Mouse (Mus musculus): ENCODE results near the gene Krt80.

Gene Krt80

DNA sequence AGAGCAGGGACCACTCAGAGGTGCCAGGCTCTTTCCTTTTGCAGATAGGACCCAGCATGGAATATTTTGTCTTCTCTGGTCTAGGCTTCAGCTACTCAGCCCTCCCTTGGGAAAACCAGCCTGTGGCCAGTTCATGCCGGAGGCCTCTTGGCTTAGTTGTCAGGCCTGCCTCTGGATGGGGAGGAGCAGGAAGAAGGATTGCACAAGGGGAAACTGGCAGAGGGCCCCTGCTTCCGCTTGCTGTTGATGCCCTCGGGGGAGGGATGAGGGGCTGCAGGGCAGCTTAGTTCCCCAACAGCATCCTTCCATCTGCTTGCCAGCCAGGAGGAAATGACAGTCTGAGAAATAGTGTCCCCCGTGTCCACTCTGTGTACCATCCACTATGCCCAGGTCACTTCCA is 4.9 kb upstream of the Krt80 start:
- no peak for DNase-seq (ENCODE audit: low read depth, low spot score)

DNA sequence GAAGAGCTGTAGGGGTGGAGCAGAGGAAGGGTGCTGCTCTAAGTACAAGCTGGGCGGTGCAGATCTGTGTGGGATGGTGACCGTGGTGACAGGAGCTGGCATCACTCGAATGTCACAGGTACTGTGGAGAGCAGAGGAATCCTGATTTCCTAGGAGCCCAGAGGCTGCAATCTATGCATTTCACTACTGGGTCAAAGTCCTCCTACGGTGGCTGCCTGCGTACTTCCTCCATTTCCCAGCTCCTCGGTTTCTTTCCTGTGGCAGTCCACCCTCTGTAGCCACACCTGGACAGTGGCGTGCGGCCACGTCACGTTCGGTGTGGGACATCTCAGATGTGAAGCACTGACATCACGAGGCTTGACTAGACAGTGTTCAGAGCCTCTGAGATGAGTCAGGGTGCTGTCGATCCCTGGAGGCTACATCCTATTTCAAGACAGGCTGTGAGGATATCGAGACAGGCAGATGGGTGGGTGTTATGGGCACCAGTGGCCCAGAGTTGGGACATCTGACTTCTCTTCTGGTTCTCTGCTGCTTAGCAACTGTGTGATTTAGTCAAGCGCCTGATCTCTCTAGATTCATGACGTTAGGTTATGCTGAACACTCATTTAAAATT is 3.4 kb upstream of the Krt80 start:
- no peak for DNase-seq (ENCODE audit: low read depth, low spot score)

DNA sequence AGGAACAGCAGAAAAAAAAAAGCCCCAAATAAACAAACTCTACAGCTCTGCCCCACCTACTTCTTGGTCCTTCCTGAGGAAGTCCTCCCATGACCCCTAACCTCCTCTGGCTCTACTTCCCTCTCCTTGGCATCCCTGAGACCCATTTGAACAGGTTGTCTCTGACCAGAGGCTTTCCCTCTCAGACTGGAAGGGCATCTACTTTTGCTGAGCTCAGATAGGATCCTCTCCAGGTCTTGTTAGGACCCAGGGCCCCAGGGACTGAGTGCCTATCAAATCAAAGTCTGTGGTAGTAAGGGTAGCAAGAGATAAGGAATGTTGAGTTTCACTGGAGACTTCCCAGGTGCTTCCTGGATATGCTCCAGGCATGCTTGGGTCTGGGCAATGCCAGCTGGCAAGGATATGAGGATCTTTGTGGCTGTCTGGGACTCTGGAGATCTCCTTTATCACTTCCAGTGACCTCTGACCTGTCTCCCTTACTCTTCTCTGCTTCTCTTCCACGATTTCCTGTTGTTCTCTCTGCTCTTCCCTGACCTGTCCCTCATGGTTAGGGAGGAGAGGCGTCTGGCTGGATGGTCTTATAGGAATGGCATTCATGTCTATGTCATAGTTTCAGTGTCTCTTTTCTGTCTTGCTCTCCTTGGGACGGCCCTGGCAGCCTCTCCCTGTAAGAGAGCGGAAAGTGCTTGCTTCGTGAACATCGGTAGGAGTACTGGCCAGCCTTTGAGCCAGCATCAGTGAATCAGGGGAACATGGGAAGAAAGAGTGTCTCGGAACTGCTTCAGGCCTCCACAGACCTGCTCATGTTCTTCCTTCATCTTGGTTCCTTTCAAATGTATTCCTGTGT is 2.4 kb upstream of the Krt80 start:
- no peak for DNase-seq (ENCODE audit: low read depth, low spot score)

DNA sequence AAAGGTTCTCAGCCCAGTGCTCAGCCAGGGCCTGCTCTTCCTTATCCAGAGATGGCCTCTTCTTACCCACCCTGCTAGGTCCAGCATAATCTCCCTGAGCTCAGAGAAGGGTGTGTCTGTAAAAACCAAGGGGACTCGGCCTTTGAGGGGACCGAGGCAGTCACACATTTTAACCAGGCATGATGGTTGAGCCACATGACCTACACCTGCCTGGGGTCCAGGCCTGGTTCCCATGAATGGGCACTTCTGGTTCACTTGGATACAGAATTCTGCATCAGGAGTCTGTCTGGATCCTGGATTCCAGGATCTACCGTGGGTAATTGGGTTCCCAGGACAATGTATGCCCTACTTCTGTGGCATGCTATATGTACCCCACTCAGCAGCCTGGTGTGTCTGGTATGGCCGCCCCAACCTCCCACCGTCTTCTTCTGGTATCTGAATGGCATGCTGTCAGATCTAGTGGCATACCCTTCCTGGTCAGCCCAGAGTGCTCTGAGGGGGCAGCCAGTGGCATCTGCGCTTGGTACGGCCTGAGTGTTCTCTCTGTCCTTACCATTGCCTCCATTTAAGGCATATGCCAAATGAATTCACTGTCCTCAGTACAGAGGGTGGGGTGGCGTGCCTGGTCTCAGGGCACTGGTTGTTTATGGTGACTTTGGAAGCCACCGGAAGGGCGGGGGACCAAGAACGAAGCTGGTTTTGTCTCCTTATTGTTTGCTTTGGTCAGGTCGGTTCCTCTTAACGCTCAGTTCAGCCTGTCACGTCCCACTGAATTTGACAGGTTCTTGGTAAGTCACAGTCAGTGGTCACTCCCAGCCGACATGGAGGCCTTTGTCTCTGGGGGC is 1.4 kb upstream of the Krt80 start:
- DNase-seq (ENCODE audit: low read depth, low spot score): peak; percentile 50

DNA sequence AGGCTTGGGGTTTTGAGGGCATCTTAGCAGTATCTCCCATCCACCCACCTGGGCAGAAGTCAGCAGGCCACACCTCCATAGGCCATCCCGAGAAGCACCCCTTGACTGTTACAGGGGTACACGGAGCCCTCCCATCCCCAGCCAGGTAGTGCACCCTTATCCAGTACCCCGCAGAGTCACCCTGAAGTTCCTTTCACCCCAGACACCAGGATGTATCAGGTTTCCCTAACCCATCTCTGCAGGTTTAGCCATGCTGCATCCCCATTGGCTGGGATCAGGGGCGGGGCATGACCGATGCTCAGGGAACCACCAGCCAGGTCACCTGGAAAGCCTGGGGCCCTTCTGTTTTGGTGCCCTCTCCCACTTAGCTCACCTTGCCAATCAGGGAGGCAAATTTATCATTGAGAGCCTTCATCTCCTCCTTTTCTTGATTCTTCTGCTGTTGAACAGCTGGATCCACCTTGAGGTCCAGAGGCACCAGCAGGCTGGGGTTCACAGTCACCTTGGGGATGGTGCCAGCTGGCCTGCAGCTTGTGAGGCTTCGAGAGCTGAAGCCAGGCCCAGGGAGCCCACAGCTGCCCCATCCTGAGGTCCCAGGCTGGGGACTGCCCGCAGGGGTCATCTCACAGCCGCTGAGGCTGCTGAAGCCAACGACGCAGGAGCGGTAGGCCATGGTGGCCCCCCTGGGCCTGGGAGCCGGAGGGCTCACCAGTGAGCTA is 421 bp downstream of the Krt80 start:
- DNase-seq (ENCODE audit: low read depth, low spot score): no peak

DNA sequence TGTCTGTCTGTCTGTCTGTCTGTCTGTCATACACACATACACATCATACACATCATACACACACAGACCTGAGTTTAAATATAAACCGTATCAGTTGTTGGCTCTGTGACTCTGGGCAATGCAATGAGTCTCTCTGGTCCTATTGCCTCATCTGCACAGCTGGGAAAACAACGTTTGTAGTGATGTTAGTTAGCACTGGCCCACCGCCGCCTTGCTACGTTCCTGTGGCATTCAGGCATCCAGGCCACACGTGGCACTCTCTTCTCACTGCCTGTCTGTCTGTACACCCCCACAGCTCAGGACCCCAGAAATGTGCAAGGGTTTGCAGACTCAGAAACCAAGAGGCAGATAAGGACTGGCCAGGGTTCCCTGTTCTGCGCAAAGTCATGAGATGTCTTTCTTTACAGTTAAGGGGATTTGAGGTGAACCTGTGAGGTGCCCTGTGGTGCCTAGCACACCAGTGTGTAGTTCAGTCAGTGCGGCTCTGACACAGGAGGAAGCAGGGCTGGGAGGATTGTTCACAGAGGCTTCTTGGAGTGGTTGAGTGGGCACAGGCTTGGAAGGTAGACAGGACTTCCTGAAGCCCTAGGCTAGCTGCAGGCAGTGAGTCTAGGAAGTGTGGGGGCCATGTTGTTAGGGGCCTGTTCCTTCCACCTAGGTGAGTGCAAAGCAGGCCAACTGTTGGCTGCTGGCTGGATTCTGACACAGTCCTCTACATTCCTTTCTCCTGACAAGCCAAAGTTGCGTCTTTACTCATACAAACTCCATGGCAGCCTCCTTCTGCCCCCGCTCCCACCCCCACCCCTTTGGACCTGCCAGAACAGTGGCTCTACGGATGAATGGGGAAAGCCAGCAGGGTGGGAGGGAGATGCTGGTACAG is 1.2 kb downstream of the Krt80 start:
- no peak for DNase-seq (ENCODE audit: low read depth, low spot score)

DNA sequence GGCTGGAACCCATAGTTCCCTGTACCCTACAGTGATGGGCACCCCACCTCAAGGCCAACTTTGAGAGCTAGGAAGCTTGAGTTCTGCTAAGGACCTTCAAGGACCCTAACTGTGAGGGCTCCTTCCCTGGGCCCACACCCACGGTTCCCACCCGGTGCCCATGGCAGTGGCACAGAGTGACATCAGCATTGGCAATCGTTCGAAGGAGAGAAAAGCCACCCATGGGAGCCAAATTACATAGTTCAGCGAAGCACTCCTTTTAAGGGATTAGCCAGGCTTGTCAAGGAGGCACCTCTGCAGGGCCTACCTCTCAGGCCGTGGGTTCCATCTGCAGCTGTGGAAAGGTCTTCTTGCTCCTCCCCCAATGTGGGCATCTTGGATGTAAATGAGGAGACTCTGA is 1.9 kb downstream of the Krt80 start:
- no peak for DNase-seq (ENCODE audit: low read depth, low spot score)

DNA sequence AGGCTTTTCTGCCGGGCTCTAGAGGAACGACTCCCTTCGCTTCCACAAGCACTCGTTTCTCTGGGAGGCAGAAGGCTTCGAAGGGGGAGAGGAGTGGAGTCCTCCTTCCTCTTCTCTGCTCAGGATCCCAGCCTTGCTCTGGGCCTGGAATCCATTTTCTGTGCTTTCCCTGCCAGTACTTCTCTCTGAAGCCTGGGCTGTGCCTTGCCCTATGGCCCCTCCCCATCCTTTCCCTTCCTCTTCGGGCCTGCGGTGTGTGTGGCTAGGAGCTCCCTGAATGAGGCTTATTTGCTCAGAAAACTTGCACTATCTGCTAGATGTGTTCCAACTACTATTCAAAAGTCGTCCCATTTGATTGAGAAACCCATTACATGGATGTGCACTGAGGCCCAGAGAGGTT is 2.5 kb downstream of the Krt80 start:
- DNase-seq (ENCODE audit: low read depth, low spot score): no peak

DNA sequence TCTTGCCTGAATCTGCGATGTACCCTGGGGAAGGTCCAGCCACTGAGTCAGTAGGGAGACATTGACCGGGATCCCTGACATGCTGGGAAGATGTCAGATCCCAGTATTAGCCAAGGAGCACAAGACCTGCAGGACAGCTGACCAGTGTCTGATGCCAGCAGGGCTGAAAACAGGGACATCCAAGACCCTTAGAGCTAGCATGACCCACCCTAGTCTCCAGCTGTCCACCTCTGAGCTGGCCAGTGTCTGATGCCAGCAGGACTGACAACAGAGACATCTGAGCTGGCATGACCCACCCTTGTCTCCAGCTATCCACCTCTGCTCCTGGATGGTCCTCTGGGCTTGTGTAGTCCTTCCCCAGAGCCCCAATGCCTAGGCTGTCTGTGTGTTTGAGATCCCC is 3.0 kb downstream of the Krt80 start:
- DNase-seq (ENCODE audit: low read depth, low spot score): no peak

DNA sequence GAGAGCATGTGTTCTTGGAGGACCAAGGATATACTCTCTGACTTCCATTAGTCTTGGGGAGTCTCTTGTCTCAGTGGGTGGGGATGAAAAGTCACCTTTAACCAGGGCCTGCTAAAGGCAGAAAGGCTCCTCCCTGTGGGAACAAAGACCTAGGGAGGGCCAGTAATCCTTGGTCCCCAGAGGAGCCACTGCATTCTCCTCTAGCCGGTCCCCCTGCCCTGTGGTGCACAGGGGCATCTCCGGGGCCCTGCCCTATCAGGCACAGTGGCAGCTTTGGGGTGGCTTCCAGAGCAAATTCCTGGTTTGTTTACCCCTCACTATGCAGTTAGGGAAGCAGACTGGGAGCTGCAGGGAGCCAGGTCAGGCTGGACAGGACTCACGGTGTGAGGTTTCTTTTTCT is 3.5 kb downstream of the Krt80 start:
- no peak for DNase-seq (ENCODE audit: low read depth, low spot score)

DNA sequence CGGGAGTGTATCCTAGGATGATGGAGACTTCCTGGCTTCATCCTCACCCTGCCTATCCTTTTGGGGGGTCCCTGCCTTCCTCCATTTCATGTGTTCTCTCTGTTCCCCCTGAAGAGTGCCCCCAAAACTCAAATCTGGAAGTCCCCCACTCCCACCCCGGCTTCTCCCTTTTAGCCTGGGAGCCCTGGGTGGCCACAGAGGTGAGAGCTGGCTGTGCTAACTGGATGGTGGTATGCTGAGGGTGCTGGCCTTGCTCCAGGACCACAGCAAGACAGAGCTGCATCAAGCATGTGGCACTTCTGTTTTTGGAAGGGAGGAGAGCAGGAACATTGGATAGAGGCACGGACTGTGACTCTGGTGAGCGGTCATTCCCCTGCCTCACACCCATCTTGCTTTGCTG is 4.2 kb downstream of the Krt80 start:
- no peak for DNase-seq (ENCODE audit: low read depth, low spot score)

DNA sequence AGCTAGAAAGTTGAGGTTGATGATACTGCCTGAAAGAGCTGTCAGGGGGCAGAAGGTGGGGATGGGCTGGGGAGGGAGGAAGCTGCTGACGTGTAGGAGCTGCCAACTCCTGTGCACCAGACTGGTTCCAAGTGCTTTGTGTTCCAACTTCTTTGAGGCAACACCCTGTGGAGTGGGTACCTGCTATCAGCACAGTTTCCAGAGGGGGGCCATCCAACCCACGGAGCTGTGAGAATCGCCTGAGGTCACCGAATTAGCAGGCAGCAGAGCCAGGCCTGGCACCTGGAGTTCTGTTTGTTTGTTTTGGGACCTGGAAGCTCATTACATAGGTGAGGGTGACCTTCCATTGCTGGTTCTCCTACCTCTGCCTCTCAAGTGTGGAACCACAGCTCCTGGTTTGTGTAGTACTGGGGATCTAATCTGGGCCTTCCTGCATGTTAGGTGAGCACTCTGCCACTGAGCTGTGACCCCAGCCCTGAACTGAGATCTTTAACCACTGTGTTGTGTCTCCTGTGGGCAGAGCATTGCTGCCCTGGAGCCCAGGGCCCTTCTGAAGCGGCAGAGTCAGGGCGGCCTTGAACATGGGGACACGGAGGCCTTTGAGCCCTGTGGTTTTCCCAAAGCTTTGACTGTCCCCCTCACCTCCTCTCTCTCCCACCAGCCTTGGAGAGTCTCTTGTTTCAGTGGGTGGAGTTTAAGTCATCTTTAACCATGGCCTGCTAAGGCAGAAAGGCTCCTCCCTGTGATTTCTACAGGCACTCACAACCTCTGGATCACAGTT is 4.9 kb downstream of the Krt80 start:
- DNase-seq (ENCODE audit: low read depth, low spot score): no peak

DNA sequence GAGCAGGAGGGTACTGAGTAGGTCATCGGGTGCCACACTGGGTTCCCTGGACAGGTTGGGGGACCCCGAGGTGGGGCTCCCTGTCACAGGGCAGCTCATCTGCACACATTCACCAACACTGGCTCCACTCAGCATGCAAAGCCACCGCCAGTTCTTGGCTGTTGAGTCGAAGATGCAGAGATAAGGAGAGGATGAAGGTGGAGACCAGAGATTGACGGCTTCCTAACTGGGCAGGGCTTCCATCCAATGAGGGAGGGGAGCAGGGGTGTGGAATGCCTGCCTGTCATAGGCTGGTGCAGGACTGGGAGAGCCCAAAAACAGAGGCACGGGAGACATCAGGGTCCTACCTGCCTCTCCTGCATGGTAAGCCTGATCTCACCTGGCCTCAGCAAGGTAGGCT is 5.5 kb downstream of the Krt80 start:
- no peak for DNase-seq (ENCODE audit: low read depth, low spot score)

DNA sequence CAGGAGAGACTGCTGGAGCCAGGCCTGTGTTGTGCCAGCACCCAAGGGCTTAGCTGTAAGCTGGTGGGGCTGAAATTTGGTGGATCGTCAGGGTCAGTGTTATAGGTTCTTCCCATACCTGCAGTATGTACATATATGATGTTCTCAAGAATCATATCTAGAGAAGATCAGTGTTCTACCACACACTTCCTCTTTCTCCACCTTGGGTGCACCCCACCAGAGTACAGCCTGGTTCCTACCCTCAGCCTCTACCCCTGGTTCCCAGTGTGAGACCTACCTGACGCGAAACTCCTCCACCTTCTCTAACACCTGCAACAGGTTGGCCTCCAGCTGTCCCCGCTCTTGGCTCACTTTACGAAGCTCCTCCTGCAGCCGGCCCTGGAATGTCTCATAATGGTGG is 6.0 kb downstream of the Krt80 start:
- DNase-seq (ENCODE audit: low read depth, low spot score): no peak

DNA sequence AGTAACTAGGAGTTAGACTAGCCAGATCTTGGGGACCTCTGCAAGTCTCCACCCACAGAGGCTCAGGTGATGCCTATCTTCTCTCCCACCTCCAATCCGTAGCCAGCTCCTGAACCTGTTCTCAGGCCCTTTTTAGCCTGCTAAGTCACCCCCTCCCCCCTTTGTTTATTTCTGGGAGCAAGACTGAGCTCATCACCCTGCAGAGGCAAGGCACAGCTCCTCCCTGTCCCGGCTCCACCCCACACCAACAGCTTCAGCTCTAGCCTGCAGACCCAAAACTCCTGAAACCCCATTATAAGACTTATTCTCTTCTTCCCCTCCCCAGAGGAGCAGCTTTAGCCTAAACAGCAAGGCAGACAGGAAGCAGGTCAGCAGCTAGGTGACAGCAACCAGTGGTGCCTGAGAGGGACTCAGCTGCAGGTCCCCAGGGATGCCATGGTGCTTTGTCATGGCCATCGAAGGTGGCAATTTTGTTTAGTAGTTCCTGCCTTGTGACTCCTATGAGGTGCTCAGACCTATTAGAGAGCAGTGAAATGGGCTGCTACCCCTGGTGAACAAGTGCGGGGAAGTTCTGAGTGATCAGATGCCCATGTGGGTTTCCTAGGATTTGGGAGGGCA is 7.5 kb downstream of the Krt80 start:
- peak; percentile 51 for DNase-seq (ENCODE audit: low read depth, low spot score)

DNA sequence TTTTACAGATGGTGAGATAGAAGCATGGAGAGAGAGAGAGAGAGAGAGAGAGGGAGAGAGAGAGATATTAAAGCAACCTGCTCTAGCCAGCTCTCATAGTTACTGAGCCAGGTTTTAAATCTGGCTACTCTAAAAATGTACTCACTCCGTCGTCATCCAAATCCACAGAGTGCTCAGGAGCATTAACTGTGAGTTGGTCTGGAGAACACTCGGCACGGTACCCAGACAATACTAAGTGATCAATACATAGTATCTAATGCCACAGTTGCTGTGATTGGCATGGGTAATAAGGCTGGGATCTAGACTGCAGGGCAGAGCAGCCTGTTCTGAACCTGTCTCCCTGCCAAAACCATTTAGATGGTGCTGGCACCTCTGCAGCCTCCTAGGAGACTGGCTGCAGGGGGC is 14.6 kb downstream of the Krt80 start:
- no peak for DNase-seq (ENCODE audit: low read depth, low spot score)

DNA sequence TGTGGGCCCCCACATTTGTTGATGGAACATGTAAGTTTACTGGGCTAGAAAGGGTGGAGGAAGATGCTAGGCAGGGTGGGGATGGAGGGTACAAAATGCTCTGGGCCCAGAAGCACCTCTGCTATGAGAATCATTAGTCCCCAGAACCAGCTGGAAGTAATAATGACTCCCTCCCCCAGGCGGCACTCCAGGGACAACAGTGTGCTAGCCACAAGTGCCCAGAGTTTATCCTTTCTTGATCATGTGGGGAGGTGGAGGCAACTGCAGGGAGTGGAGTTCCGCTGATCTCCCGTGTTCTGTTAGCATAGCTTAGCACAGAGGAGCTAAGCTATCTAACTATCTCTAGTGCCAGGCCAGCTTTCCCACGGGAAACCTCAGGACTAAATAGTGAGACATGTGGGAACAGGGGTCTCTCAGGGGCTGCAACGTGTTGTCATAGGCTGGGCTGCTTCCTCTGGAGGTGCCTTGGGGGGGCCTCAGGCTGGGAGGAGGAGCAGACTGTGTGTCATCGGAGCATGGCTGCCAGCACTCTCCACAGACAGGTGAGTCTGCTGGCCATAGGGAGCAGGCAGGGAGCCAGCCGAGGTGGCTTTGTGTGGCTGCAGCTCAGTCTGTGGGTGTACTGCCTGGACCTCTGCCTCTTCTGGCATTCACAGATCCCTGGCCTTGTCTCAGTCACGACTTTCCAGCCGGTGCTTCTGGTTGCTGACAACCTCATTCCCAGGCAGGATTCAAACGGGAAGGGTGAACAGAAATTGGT is 17.1 kb downstream of the Krt80 start:
- no peak for DNase-seq (ENCODE audit: low read depth, low spot score)

DNA sequence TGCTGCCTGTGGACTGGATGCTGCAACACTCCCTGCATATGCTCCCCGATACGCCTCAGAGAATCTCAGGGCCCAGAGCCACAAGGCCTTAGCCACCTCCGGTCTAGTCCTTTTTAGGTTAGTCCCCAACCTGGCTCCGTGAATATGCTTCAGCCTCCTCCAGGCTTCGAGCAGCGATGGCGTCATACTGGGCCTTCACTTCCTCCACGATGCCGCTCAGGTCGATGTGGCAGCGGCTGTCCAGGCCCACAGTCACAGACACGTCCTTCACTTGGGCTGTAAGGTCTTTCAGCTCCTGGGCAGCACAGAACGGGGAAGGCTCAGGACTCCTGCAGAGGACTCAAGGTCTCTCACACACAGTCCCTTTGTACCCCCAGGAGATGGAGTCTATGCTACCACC is 17.9 kb downstream of the Krt80 start:
- no peak for DNase-seq (ENCODE audit: low read depth, low spot score)
